Mouse (Mus musculus) brain, embryonic 18.5 days (tissue): ENCODE data around the gene Macrod1.

Experiments used
- DNase-seq: peaks from one replicate; pipeline ENCODE4 v3.0.0-alpha.2; 2012; ENCODE audit warnings: low read depth, low spot score

Gene Macrod1

DNA sequence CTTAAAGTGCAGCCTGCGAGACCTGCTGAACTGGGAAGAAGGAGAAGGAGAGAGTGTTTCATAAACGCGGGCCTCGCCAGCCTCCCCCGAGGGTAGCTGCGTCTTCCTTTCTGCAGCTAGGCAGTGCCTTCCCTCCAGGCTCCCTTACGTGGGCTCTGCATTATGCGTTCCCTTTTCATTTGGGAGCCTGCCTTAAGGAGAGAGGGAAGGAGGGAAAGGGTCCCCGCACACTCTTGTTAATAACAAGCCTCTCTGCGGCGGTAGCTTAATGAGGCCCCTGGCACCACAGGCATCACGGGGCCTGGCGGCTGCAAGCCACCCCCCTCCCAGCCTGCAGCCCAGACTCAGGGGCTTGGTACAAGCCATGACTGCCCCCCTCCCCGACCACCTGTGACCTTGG, 57.0 kb downstream of the Macrod1 start:
- no peak for DNase-seq

DNA sequence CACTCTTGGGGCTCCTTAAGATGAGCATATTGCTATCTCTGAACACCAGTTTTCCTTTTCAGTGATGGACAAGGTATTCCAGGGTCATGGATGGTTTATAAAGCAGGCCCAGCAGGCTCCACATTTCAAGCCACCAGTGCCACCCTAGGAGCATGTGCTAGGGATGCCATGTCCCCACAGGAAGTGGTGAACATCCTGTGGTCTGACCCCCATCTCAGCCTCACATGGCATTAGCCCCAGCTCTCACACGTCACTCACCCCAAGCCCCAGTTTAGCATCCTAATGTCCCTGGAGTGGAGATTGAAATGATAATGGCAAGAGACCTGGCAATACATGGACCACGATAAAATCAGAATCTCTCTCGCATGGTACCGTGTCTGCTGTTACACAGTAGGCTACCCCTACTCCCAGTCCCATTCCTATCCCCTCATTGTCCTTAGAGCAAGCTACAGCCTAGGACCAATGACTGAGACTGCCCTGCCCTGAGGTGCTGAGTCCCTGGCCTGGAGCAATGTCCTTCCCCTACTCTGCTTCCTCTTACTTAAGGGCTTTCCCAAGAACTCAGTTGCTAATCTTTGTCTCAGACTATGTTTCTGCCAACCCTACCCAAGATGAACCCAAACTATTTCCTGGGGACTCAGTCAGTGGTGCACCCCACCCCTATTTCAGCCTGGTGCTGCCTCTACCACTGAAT, 59.6 kb downstream of the Macrod1 start:
- no peak for DNase-seq

- no peak for DNase-seq
These were observed 60.5 kb downstream of the Macrod1 start for GRCm38 (mm10) chr19:7117141-7117540.

DNA sequence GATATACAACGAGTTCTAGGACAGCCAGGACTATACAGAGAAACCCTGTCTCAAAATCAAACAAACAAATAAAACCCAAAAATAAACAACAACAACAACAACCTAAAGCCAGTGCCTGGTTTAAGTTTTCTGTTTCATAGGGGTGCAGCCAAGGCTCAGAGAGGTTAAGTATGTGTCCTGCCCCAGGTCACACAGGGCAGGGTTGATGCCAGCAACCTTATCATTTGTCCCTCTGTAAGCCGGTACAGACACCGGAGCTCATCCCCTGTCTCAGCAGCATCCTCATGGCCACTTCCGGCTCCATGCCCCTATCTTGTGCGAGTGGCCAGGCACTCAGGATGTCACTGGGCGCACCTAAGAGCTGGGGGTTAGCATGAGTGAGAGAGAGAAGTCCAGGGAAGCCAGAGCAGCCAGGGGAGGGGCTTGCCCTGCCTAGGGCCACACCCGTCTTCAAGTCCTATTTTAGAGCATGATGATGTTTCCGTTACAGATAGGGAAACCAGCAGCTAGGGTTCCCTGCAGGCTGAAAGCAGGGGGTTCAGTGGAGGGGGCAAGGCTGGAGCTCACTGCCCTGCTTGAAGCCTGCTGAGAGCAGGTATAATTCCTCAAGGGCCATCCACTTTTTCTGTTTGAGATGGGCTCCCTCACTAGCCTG, 61.2 kb downstream of the Macrod1 start:
- no peak for DNase-seq

DNA sequence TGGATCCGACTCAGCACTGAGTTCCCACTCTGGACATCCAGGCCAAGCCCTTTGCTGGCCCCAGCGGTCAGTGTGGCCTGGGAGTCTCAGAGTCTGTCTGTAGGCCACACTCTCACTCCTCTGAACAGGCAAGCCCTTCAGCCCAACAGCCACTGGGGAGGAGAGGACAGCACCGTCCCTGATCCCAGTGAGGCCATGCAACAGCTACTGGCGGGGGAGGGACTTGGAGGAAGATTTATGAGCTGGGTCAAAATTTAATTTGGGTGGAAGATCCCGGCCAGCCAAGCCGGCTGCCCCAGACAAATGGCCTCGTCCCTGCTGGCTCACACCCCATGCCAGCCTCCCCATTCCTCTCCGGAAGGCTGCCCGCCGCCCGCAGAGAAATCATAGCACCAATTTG, 64.6 kb downstream of the Macrod1 start:
- DNase-seq = no peak

DNA sequence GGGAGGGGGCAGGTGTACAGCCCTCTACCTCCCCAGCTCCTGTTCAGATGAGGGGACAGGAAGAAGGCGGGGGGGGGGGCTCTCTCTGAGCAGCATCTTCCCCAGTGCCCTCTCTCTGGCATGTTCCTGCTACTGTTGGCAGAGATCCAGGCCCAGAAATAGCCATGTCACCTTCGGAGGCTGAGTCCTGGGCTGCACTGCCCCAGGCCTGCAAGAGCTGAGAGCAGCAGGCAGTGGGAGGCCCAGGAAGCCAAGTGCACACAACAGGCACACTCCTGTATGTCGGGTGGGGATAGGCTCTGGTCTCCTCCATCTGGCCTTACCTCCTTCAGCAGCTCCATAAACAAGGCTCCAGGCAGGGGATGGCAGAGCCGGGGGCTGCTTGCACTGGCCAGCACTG, 65.7 kb downstream of the Macrod1 start:
- no peak for DNase-seq

DNA sequence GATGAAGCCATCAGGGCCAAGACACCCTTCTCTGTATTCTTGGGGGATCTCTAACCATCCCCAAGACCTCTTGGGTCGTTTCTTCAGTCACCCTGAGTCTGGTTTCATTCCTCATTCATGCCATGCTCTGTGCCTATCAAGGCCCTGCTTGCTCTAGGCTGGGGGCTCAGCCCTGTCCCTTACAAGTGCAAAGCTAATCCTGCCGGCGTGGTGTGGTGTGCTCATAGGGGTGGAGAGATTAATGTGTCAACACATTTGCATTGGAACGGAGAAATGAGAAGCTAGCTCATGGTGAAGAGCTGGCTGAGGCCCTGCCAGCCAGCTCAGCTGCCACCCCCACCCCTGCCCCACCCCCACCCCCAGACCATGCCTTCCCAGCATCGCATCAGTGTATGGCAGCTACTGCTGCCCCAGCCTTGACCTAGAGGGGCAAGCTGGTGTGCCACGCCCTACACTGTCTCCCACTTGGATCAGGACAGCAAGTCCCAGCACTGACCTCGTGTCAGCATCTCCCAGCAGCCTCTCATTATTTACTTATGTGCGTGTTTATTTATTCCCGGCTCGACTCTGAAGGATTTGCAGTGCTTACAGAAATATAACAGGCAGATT, 66.2 kb downstream of the Macrod1 start:
- no peak for DNase-seq

DNA sequence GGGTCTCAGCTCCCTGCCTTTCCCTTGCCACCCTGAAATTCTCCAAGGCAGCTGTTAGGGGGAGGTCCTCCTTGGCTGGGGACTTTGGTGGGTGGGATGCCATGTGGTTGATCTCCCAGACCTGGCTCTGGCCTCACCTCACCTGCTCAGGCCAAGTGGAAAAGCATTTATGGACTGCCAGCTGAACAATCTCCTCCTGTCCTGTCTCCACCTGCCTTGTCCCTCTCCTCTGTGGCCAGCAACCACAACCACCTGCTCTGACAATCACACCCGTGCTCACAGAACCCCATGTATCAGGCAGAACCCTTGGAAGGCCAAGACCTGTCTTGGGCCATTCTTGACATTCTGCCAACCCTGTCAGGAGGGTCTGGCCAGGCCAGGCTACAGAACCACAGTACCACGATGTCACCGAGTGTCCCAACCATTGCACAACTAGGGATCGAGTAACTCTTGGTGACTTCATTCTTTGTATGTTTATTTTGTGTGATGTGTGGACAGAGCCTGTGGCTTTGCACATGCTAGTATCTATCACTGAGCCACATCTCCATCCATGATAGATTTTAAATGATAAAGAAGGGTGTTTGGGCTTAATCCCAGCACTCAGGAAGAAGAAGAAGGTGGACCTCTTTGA, 69.0 kb downstream of the Macrod1 start:
- no peak for DNase-seq

GRCm38 (mm10) chr19:7126209-7126608, 69.6 kb downstream of the Macrod1 start:
- no peak for DNase-seq

GRCm38 (mm10) chr19:7126933-7127332, 70.3 kb downstream of the Macrod1 start:
- no peak for DNase-seq

GRCm38 (mm10) chr19:7128551-7129475, 72.2 kb downstream of the Macrod1 start:
- DNase-seq = no peak

- DNase-seq = no peak
These were observed 73.7 kb downstream of the Macrod1 start for GRCm38 (mm10) chr19:7130317-7130716.

DNA sequence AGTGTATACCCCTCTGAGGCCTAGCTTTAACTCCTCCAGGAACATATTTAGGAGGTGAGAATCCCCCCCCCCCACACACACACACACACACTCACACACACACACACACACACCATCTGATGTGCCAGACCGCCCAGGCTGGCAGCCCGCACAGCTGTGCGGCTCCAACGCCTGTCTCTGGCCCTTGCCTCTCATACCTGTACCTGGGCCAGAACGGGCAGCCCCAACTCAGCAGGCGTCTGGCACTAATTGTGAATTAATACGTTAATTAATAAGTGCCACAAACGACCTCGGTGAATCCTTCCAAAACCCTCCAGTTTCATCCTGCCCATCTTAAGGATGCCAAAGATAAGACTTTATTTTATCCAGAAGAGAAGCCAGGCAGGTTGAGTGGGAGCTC, 76.8 kb downstream of the Macrod1 start:
- DNase-seq = no peak

GRCm38 (mm10) chr19:7134631-7135091, 78.1 kb downstream of the Macrod1 start:
- DNase-seq = no peak

GRCm38 (mm10) chr19:7135525-7135924, 78.9 kb downstream of the Macrod1 start:
- DNase-seq = no peak

- DNase-seq = no peak
These were observed 79.4 kb downstream of the Macrod1 start for GRCm38 (mm10) chr19:7136016-7136415.

GRCm38 (mm10) chr19:7136714-7137498, 80.3 kb downstream of the Macrod1 start:
- DNase-seq = no peak

DNA sequence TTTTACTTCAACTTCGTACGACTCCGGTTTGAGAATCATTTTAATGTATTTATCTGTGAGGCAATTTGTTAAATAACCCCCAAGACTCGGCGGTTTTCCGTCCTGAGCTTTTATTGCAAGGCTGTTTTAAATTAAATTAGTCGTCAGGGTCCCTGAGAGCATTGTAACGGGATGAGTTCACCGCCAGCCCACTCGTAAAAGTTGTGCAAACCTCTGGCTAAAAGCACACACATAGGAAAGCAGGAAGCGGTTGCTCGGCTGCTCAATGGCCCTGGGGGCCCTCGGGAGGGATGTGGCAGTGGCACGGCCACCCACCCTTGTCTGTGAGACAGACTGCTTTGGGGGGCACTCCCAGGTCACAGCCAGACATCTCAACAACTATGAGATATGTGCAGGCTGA, 81.7 kb downstream of the Macrod1 start:
- DNase-seq = no peak

- no peak for DNase-seq
These were observed 82.7 kb downstream of the Macrod1 start for GRCm38 (mm10) chr19:7139321-7139720.

DNA sequence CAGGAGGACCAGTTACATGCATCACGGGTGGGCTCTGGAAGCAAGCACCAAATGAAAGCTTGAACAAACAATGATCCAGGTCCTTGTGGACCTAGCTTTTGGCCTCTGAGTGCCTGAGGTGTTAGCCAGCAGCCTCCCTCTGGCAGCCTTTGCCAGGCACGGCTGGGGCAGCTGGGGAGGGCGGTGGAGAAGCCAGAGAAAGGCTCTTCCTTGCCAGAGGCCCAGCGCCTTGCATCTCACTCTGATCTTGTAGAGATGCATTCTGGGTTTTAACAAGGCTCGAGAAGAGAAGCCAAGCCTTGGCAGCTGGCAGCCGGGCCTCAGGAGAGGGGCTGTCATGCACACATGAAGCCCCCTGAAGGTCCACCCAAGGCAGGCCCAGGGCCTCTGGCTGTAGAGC, 83.8 kb downstream of the Macrod1 start:
- DNase-seq = no peak
